Mouse (Mus musculus): ENCODE data around the gene Mpzl2. TPM values are rescaled to one million over a fixed set of nuclear protein-coding genes. Genes with fewer than 3 reads are reported as not detected.

Gene Mpzl2
- total RNA-seq, 1 experiment from 2014 or later = not detected

Other genes with a start within 250 kb of the Mpzl2 start
- gene Tmem25, start 240.5 kb upstream of the Mpzl2 start, total RNA-seq (2017) = 0.48 TPM in 1 of 3 replicates, not detected in the others
- not detected in 3 replicates for gene Ttc36, start 236.7 kb upstream of the Mpzl2 start, total RNA-seq (2017)
- gene Kmt2a, start 158.5 kb upstream of the Mpzl2 start, total RNA-seq (2017) = 11.5 to 40.0 TPM (median 13.4 TPM) in 3 replicates
- 129 to 228 TPM (median 191 TPM) in 3 replicates for gene Atp5l, start 119.1 kb upstream of the Mpzl2 start, total RNA-seq (2017)
- gene Ube4a, start 74.2 kb upstream of the Mpzl2 start, total RNA-seq (2017) = 17.7 to 43.2 TPM (median 41.6 TPM) in 3 replicates
- 14.2 to 35.0 TPM (median 22.5 TPM) in 3 replicates for gene Cd3g, start 59.4 kb upstream of the Mpzl2 start, total RNA-seq (2017)
- gene Cd3d, start 58.0 kb upstream of the Mpzl2 start, total RNA-seq (2017) = 3.0 to 5.9 TPM (median 3.4 TPM) in 3 replicates
- gene Cd3e, start 30.2 kb upstream of the Mpzl2 start, total RNA-seq (2017) = 0.32 to 1.6 TPM (median 0.76 TPM) in 3 replicates
- 5.0 to 6.5 TPM (median 5.9 TPM) in 3 replicates for gene Mpzl3, start 15.4 kb downstream of the Mpzl2 start, total RNA-seq (2017)
- gene Jaml, start 39.4 kb downstream of the Mpzl2 start, total RNA-seq (2017) = 3.2 to 7.0 TPM (median 5.8 TPM) in 3 replicates
- gene Scn2b, start 78.0 kb downstream of the Mpzl2 start, total RNA-seq (2017) = 0.58 to 0.67 TPM in 2 of 3 replicates, not detected in the other
- gene Scn4b, start 98.6 kb downstream of the Mpzl2 start, total RNA-seq (2017) = not detected in 3 replicates
- 1.7 to 7.5 TPM (median 4.2 TPM) in 3 replicates for gene BC049352, start 142.2 kb downstream of the Mpzl2 start, total RNA-seq (2017)
- not detected in 3 replicates for gene Tmprss4, start 164.3 kb downstream of the Mpzl2 start, total RNA-seq (2017)
- 358 to 411 TPM (median 369 TPM) in 3 replicates for gene Il10ra, start 229.3 kb downstream of the Mpzl2 start, total RNA-seq (2017)

Data from monocyte, adult 5-6 weeks (primary cell).